Mouse (Mus musculus): ENCODE data around the gene Vrk1. TPM values are rescaled to one million over a fixed set of nuclear protein-coding genes. Genes with fewer than 3 reads are reported as not detected.

The Vrk1 gene
- polyA plus RNA-seq, 1 experiment, result 10.3 TPM

GRCm38 (mm10) chr12:105982598-105982997 lies 27.4 kb upstream of the Vrk1 start:
- Histone ChIP-seq H3ac (ENCODE audit: control insufficient read depth, insufficient read length) (no peak overlapping the region), H3K4me3 (no peak overlapping the region), H3K4me2 (ENCODE audit: low read depth) (no peak overlapping the region), H3K79me2 (ENCODE audit: control insufficient read depth, insufficient read depth) (no peaks in the 10 kb centered on the region), H3K36me3 (ENCODE audit: control insufficient read depth, insufficient read depth) (no peaks in the 10 kb centered on the region), H3K27me3 (ENCODE audit: control insufficient read depth, insufficient read depth, insufficient read length) (no peaks in the 10 kb centered on the region)
- TF ChIP-seq MYOG (IDR thresholded peaks at IDR 0.05; ENCODE audit: control insufficient read depth in 1 of 3, insufficient read depth in 1 of 3, insufficient read length in 2 of 3, low read depth in 2 of 3) (no peak), MYOD1 (IDR thresholded peaks at IDR 0.05; ENCODE audit: control insufficient read depth in 1 of 3, insufficient read length in 2 of 3, low read depth in 2 of 3) (no peak)

GRCm38 (mm10) chr12:105983499-105983898 lies 26.5 kb upstream of the Vrk1 start:
- no peak for TF ChIP-seq CEBPB (IDR thresholded peaks at IDR 0.05; ENCODE audit: insufficient read depth, poor library complexity, severe bottlenecking)
- TF ChIP-seq MYOD1 (IDR thresholded peaks at IDR 0.05; ENCODE audit: control insufficient read depth in 1 of 3, insufficient read length in 2 of 3, low read depth in 2 of 3), result no peak
- TF ChIP-seq POLR2A (IDR thresholded peaks at IDR 0.05; ENCODE audit: insufficient read length, low read depth), result no peak
- no peak for TF ChIP-seq MYOG (IDR thresholded peaks at IDR 0.05; ENCODE audit: control insufficient read depth in 1 of 3, insufficient read depth in 1 of 3, insufficient read length in 2 of 3, low read depth in 2 of 3)
- TF ChIP-seq USF1 (IDR thresholded peaks at IDR 0.05; ENCODE audit: low read depth), result no peak
- no peak for TF ChIP-seq TCF3 (IDR thresholded peaks at IDR 0.05; ENCODE audit: insufficient read length, low read depth)
- no peak for TF ChIP-seq E2F4 (IDR thresholded peaks at IDR 0.05; ENCODE audit: insufficient read depth)
- no peak for TF ChIP-seq TCF12 (IDR thresholded peaks at IDR 0.05; ENCODE audit: insufficient read depth, poor library complexity, severe bottlenecking)
- no peak for TF ChIP-seq POLR2AphosphoS2 (IDR thresholded peaks at IDR 0.05; ENCODE audit: insufficient read length, low read depth)
- no peak for TF ChIP-seq SRF (IDR thresholded peaks at IDR 0.05; ENCODE audit: control insufficient read depth, insufficient read length, low read depth)
- TF ChIP-seq REST (IDR thresholded peaks at IDR 0.05; ENCODE audit: insufficient read depth, insufficient read length), result no peak
- TF ChIP-seq MAX (IDR thresholded peaks at IDR 0.05; ENCODE audit: low read depth), result no peak
- Histone ChIP-seq H3K79me2 (ENCODE audit: control insufficient read depth, insufficient read depth) (no peaks in the 10 kb centered on the region), H3K4me3 (no peak overlapping the region), H3K36me3 (ENCODE audit: control insufficient read depth, insufficient read depth) (no peaks in the 10 kb centered on the region), H3K4me2 (ENCODE audit: low read depth) (no peak overlapping the region), H3ac (ENCODE audit: control insufficient read depth, insufficient read length) (no peak overlapping the region), H3K27me3 (ENCODE audit: control insufficient read depth, insufficient read depth, insufficient read length) (no peaks in the 10 kb centered on the region)

GRCm38 (mm10) chr12:105988434-105988833 lies 21.6 kb upstream of the Vrk1 start:
- no peaks in the 10 kb centered on the region for H3K79me2 ChIP-seq (ENCODE audit: control insufficient read depth, insufficient read depth)
- H3K27me3 ChIP-seq (ENCODE audit: control insufficient read depth, insufficient read depth, insufficient read length), result no peaks in the 10 kb centered on the region
- H3K36me3 ChIP-seq (ENCODE audit: control insufficient read depth, insufficient read depth), result no peaks in the 10 kb centered on the region
- H3ac ChIP-seq (ENCODE audit: control insufficient read depth, insufficient read length), result no peak overlapping the region
- no peak overlapping the region for H3K4me2 ChIP-seq (ENCODE audit: low read depth)
- H3K4me3 ChIP-seq, result no peak overlapping the region
- TF ChIP-seq REST (IDR thresholded peaks at IDR 0.05; ENCODE audit: insufficient read depth, insufficient read length) (no peak), SRF (IDR thresholded peaks at IDR 0.05; ENCODE audit: control insufficient read depth, insufficient read length, low read depth) (no peak), E2F4 (IDR thresholded peaks at IDR 0.05; ENCODE audit: insufficient read depth) (no peak), MYOD1 (IDR thresholded peaks at IDR 0.05; ENCODE audit: control insufficient read depth in 1 of 3, insufficient read length in 2 of 3, low read depth in 2 of 3) (no peak), MAX (IDR thresholded peaks at IDR 0.05; ENCODE audit: low read depth) (no peak), MYOG (IDR thresholded peaks at IDR 0.05; ENCODE audit: control insufficient read depth in 1 of 3, insufficient read depth in 1 of 3, insufficient read length in 2 of 3, low read depth in 2 of 3) (no peak), POLR2A (IDR thresholded peaks at IDR 0.05; ENCODE audit: insufficient read length, low read depth) (no peak), USF1 (IDR thresholded peaks at IDR 0.05; ENCODE audit: low read depth) (no peak), TCF12 (IDR thresholded peaks at IDR 0.05; ENCODE audit: insufficient read depth, poor library complexity, severe bottlenecking) (no peak)

GRCm38 (mm10) chr12:105992756-105993155 lies 17.3 kb upstream of the Vrk1 start:
- Histone ChIP-seq H3K79me2 (ENCODE audit: control insufficient read depth, insufficient read depth) (no peaks in the 10 kb centered on the region), H3K4me2 (ENCODE audit: low read depth) (no peak overlapping the region), H3K27me3 (ENCODE audit: control insufficient read depth, insufficient read depth, insufficient read length) (no peaks in the 10 kb centered on the region), H3ac (ENCODE audit: control insufficient read depth, insufficient read length) (no peak overlapping the region), H3K36me3 (ENCODE audit: control insufficient read depth, insufficient read depth) (no peaks in the 10 kb centered on the region), H3K4me3 (no peak overlapping the region)
- TF ChIP-seq MYOG (IDR thresholded peaks at IDR 0.05; ENCODE audit: control insufficient read depth in 1 of 3, insufficient read depth in 1 of 3, insufficient read length in 2 of 3, low read depth in 2 of 3), result no peak
- TF ChIP-seq MAX (IDR thresholded peaks at IDR 0.05; ENCODE audit: low read depth), result no peak
- TF ChIP-seq REST (IDR thresholded peaks at IDR 0.05; ENCODE audit: insufficient read depth, insufficient read length), result no peak
- TF ChIP-seq POLR2AphosphoS2 (IDR thresholded peaks at IDR 0.05; ENCODE audit: insufficient read length, low read depth), result no peak
- TF ChIP-seq TCF3 (IDR thresholded peaks at IDR 0.05; ENCODE audit: insufficient read length, low read depth), result no peak
- TF ChIP-seq POLR2A (IDR thresholded peaks at IDR 0.05; ENCODE audit: insufficient read length, low read depth), result no peak
- TF ChIP-seq TCF12 (IDR thresholded peaks at IDR 0.05; ENCODE audit: insufficient read depth, poor library complexity, severe bottlenecking), result no peak
- TF ChIP-seq USF1 (IDR thresholded peaks at IDR 0.05; ENCODE audit: low read depth), result no peak
- no peak for TF ChIP-seq MYOD1 (IDR thresholded peaks at IDR 0.05; ENCODE audit: control insufficient read depth in 1 of 3, insufficient read length in 2 of 3, low read depth in 2 of 3)
- TF ChIP-seq E2F4 (IDR thresholded peaks at IDR 0.05; ENCODE audit: insufficient read depth), result no peak
- TF ChIP-seq CEBPB (IDR thresholded peaks at IDR 0.05; ENCODE audit: insufficient read depth, poor library complexity, severe bottlenecking), result no peak
- TF ChIP-seq SRF (IDR thresholded peaks at IDR 0.05; ENCODE audit: control insufficient read depth, insufficient read length, low read depth), result no peak

GRCm38 (mm10) chr12:105993356-105993755 lies 16.7 kb upstream of the Vrk1 start:
- Histone ChIP-seq H3K36me3 (ENCODE audit: control insufficient read depth, insufficient read depth) (no peaks in the 10 kb centered on the region), H3K27me3 (ENCODE audit: control insufficient read depth, insufficient read depth, insufficient read length) (no peaks in the 10 kb centered on the region), H3ac (ENCODE audit: control insufficient read depth, insufficient read length) (no peak overlapping the region), H3K79me2 (ENCODE audit: control insufficient read depth, insufficient read depth) (no peaks in the 10 kb centered on the region), H3K4me3 (no peak overlapping the region), H3K4me2 (ENCODE audit: low read depth) (no peak overlapping the region)
- TF ChIP-seq POLR2AphosphoS2 (IDR thresholded peaks at IDR 0.05; ENCODE audit: insufficient read length, low read depth) (no peak), TCF3 (IDR thresholded peaks at IDR 0.05; ENCODE audit: insufficient read length, low read depth) (no peak), POLR2A (IDR thresholded peaks at IDR 0.05; ENCODE audit: insufficient read length, low read depth) (no peak), REST (IDR thresholded peaks at IDR 0.05; ENCODE audit: insufficient read depth, insufficient read length) (no peak), USF1 (IDR thresholded peaks at IDR 0.05; ENCODE audit: low read depth) (no peak), SRF (IDR thresholded peaks at IDR 0.05; ENCODE audit: control insufficient read depth, insufficient read length, low read depth) (no peak), MYOD1 (IDR thresholded peaks at IDR 0.05; ENCODE audit: control insufficient read depth in 1 of 3, insufficient read length in 2 of 3, low read depth in 2 of 3) (no peak), E2F4 (IDR thresholded peaks at IDR 0.05; ENCODE audit: insufficient read depth) (no peak), MAX (IDR thresholded peaks at IDR 0.05; ENCODE audit: low read depth) (no peak), CEBPB (IDR thresholded peaks at IDR 0.05; ENCODE audit: insufficient read depth, poor library complexity, severe bottlenecking) (no peak), TCF12 (IDR thresholded peaks at IDR 0.05; ENCODE audit: insufficient read depth, poor library complexity, severe bottlenecking) (no peak), MYOG (IDR thresholded peaks at IDR 0.05; ENCODE audit: control insufficient read depth in 1 of 3, insufficient read depth in 1 of 3, insufficient read length in 2 of 3, low read depth in 2 of 3) (no peak)
